Mouse (Mus musculus) kidney, embryonic 15.5 days (tissue): ENCODE measurements around the gene Lig4. TPM values are rescaled to one million over a fixed set of nuclear protein-coding genes. Genes with fewer than 3 reads are reported as not detected.

ENCODE experiments used
- polyA plus RNA-seq: library from polyadenylated mRNA; unstranded; fragments of >200 nt; fragmentation: Nextera tagmentation; extraction: Ambion mirVana; gene quantifications from 2 replicates; pipeline ENCODE4 v1.2.1, GENCODE M21; 2015

Gene Lig4
- polyA plus RNA-seq, 1 experiment from 2014 or later = 4.9 TPM

Other genes with a start within 250 kb of the Lig4 start
- 0.60 and 0.90 TPM in 2 replicates for gene Fam155a, start 206.5 kb downstream of the Lig4 start, polyA plus RNA-seq
- gene Gm10217, start 113.4 kb downstream of the Lig4 start, polyA plus RNA-seq = not detected in 2 replicates
- 17.4 and 17.9 TPM in 2 replicates for gene Abhd13, start within 50 bp of the Lig4 start, polyA plus RNA-seq
- gene Tnfsf13b, start 28.8 kb upstream of the Lig4 start, polyA plus RNA-seq = 6.1 and 6.9 TPM in 2 replicates
- gene Myo16, start 176.2 kb upstream of the Lig4 start, polyA plus RNA-seq = 0.28 and 0.34 TPM in 2 replicates